Mouse (Mus musculus): Measurements from ENCODE around the gene Retreg1.

The Retreg1 gene

GRCm38 (mm10) chr15:25843086-25843991, at the start of gene Retreg1:
Gene Retreg1, plus strand, starts transcription at chr15:25843180.
- peak; percentile 90 to 91 for DNase-seq (ENCODE audit: low spot score in 2 of 2)

DNA sequence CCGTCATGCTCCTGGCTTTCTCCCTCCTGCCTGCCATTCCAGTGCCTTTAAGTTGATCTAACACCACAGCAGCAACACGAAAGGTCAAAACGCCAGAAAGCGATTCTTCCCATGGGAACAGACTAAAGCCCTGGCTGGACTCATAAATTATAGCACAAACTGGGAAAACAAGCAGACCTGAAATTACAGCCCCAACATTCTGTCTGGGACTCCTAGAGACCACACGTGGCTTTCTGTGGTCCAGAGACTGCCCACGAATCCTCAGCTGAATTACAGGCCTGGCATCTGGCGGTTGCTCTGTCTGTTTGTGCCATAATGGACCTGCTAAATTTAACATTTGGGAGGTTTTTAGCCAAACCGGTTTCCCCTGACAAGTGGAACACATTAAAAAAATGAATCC, 48.9 kb upstream of the Retreg1 start:
- no peak for DNase-seq (ENCODE audit: low spot score in 2 of 2)

DNA sequence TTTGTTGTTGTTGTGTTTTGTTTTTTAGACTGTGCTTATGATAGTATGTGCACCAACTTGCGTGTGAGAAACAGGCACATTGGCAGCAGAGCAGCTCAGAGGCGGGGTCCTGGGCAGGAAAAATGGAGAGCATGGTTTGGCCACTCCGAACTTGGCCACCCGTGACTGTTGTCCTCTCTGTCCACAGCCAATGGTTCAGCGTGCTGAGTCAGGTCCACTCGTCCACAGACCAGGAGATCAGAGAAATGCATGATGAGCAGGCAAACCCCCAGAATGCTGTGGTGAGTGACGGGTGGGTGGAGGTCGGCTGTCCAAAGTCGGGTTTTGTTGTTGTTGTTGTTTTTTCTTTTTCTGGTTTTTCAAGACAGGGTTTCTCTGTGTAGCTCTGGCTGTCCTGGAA, 47.5 kb upstream of the Retreg1 start:
- no peak for DNase-seq (ENCODE audit: low spot score in 2 of 2)

- DNase-seq (ENCODE audit: low spot score in 2 of 2), result no peak
These were observed 46.6 kb upstream of the Retreg1 start for GRCm38 (mm10) chr15:25796353-25796752.

- DNase-seq (ENCODE audit: low spot score in 2 of 2), result no peak
These were observed 45.8 kb upstream of the Retreg1 start for GRCm38 (mm10) chr15:25797179-25797578.

- no peak for DNase-seq (ENCODE audit: low spot score in 2 of 2)
These were observed 45.1 kb upstream of the Retreg1 start for GRCm38 (mm10) chr15:25797888-25798287.

- DNase-seq (ENCODE audit: low spot score in 2 of 2), result no peak
These were observed 41.3 kb upstream of the Retreg1 start for GRCm38 (mm10) chr15:25801726-25802125.

GRCm38 (mm10) chr15:25802194-25802593, 40.8 kb upstream of the Retreg1 start:
- no peak for DNase-seq (ENCODE audit: low spot score in 2 of 2)

GRCm38 (mm10) chr15:25803111-25803510, 39.9 kb upstream of the Retreg1 start:
- DNase-seq (ENCODE audit: low spot score in 2 of 2), result no peak

DNA sequence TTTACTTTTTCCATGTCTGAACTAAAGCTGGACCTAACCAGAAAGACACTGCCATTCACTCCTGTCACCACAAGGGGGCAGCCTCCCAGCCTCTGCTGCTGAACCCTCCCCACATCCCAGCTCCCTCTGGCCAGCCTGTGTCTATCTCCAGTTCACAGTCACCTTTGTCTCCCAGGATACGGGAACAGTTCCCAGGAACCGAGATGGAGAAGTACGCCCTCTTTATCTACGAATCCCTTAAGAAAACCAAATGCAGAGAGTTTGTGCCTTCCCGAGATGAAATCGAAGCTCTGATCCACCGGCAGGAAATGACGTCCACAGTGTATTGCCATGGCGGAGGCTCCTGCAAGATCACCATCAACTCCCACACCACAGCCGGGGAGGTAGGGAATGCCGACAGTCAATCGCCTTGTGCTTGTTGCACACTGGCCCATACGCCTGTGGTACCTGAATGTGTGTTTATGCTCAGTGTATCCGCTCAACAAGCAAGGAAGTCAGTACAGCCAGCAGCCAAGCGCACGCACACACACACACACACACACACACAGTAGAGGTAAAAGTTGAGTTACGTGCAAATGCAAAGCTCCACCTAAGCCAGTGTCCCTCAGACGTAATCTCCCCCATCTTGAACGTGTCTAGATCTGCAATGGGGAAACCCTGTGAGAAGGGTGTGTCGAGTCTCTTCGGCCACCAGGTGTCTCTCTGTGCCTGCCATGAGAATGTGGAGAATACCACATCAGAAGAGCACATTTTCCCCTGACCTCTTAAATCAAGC, 37.5 kb upstream of the Retreg1 start:
- DNase-seq (ENCODE audit: low spot score in 2 of 2), result peak; percentile 45 to 55

DNA sequence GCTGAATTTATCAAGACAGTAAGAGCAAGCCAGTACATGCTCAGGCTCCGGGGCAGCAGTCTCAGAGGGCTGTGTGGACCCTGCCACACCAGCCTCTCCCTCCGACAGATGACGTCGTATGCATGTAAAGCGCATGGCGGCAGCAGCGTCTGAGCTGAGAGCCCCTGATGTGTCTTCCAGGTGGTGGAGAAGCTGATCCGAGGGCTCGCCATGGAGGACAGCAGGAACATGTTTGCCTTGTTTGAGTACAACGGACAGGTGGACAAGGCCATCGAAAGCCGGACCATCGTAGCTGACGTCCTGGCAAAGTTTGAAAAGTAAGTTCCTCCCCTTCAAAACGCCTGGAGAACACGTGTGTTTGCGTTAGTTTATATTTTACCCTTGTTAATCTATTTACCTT, 36.6 kb upstream of the Retreg1 start:
- no peak for DNase-seq (ENCODE audit: low spot score in 2 of 2)

GRCm38 (mm10) chr15:25806878-25807277, 36.1 kb upstream of the Retreg1 start:
- DNase-seq (ENCODE audit: low spot score in 2 of 2), result no peak

DNA sequence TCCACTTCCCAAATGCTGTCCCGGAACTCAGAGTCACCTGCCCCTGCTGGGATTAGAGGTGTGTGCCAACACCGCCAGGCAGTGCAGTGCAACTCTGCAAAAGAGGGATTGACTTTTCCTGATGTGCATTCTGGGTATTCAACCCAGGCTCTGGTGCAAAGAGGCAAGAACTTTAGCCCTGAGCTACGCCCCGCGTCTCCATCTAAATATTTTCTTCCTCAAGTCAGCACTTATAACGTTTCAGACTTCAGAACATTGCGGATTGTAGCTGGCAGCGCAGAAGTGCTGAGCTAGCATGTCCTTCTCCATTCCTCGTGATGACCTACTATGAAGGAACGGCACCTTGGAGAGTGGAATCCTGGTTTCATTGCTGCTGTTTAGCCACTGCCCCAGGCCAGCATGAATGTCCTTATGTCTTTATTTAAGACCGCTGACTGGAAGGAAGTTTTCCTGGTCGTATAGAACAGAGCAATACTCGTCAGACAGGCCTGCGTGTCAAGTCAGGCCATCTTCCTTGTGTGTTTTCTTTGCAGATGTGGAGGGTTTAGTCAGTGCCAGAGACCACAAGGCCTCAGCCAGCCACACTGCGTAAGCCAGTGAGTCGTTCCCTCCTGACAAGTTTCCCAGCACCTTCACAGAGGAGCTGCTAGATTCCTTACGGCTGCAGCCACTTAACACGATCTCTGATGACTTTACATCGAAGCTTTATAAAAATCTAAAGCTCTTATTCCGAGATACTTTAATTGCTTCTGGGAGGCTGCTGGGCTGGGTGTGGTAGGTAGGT, 34.1 kb upstream of the Retreg1 start:
- DNase-seq (ENCODE audit: low spot score in 2 of 2), result no peak

DNA sequence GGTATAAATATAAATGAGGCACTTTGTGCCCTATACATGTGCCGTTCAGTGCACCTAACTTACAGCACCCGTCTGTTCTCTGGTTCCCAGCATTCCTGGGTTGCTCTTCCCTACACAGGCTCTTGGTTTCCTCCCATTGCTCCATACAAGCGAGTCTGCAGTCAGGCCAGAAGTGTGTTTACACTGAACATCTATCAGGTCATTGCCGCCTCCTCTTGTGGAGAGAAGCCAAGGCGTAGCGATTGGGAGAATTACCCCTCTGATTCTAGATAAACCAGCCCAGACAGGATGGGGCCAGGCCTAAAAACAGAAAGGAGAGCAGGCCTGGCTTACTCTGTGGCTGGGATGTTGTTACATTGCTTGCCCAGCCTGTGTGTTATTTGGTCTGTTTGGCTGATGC, 33.3 kb upstream of the Retreg1 start:
- no peak for DNase-seq (ENCODE audit: low spot score in 2 of 2)

DNA sequence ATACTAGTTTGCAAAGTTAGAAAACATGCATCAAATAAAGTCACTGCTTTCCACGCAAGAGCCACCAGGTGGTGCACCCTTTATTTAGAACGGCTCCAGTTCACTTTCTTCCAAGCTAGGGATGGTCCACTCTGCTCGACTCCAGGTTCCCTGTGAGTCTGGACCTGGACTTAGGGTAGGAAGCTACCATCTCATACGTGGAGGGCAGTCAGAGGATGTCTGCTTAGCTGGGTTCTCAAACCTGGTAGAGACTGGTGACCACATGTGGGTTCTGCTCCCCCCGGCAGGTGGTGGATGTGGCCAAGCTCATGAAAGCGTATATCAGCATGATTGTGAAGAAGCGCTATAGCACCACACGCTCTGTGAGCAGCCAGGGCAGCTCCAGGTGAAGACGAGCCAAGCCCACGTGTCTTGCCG, 31.1 kb upstream of the Retreg1 start:
- DNase-seq (ENCODE audit: low spot score in 2 of 2), result peak; percentile 61 to 65

- peak; percentile 49 for DNase-seq (ENCODE audit: low spot score in 2 of 2)
These were observed 30.5 kb upstream of the Retreg1 start for GRCm38 (mm10) chr15:25812479-25812878.

DNA sequence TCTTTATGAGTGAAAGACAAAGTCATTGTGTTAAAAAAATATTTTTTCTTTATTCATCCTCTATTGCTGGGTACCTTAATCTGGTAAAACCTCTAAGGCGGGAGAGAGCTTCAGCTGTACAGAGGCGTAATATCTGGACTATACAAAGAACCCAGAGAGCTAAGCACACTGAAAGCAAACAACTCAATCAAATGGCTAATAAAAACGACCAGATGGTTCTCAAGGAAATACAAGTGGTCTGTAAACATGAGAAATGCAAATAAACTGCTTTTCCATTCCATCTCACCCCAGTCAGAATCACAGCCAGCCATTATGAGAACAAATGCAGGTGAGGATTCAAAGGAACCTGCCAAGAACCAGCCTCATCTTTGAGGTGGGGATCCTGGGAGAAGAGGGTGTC, 28.4 kb upstream of the Retreg1 start:
- DNase-seq (ENCODE audit: low spot score in 2 of 2), result no peak

DNA sequence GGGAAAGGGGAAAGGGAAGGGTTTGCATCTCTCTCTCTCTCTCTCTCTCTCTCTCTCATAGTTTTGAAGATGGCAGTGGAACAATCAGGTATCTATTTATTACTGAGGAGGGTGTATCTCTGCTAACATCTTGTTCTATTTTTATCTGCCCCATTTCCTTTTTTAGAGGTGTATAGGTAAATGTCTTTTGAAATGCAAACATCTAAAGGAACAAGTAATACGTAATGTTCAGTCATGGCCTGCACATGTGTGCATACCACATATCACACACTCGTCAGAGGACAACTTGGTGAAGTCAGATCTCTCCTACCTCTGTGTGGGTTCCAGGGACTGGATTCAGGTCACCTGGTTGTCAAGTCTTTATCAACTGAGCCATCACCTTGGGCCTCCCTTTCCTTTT, 25.8 kb upstream of the Retreg1 start:
- no peak for DNase-seq (ENCODE audit: low spot score in 2 of 2)

DNA sequence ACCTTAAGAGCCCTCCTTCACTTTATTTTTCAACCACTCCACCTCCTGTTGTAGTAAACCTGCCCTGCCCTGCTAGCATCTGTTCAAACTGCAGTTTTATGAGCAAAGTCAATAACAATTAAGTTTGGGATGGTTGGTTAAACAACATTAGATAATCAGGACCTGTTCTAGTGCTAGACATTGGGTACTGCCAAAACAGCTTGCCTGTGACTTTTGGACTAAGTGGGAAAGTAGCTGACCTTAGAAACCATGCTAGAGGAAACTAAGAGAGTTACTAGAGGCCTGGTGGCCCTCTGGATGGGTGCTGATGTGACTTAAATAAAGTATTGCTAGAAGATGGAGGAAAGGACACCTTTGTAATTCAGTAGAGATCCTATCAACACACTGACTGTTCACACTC, 21.0 kb upstream of the Retreg1 start:
- no peak for DNase-seq (ENCODE audit: low spot score in 2 of 2)

DNA sequence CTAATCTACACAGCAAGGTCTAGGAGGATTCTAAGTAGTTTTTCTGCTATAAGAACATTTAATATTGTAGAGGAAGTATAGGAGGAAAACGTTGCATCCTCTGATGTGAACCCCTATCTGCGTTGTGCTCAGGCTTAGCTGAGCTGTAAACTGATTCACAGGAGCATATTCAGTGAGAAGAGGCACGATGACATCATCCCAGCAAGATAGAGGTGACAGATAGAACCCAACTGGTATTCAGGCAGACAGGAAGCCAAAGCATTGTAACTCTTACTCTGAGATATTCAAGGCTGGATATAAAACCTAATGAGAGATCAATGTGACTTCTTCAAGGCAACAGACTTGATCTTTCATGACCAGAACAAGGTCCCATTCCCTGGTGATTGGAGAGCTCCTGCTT, 20.3 kb upstream of the Retreg1 start:
- DNase-seq (ENCODE audit: low spot score in 2 of 2), result no peak

GRCm38 (mm10) chr15:25826531-25826961, 16.4 kb upstream of the Retreg1 start:
- no peak for DNase-seq (ENCODE audit: low spot score in 2 of 2)

- DNase-seq (ENCODE audit: low spot score in 2 of 2), result peak; percentile 79 to 83
These were observed 14.5 kb upstream of the Retreg1 start for GRCm38 (mm10) chr15:25828464-25828863.
